Mouse (Mus musculus): ENCODE results near the gene Hs1bp3.

GRCm38 (mm10) chr12:8325943-8326522 lies 12.8 kb downstream of the Hs1bp3 start:
- TF ChIP-seq USF1 (IDR thresholded peaks at IDR 0.05; ENCODE audit: low read depth) (no peak), CTCF (IDR thresholded peaks at IDR 0.05; ENCODE audit: control insufficient read depth, insufficient read depth, insufficient read length) (no peak)
